Mouse (Mus musculus) neural tube, embryonic 10.5 days (tissue): ENCODE measurements around the gene Cfap46.

ENCODE experiments used
- DNase-seq: peaks from one replicate; pipeline ENCODE4 v3.0.0-alpha.2; 2017; ENCODE audit warnings: low spot score; ENCODE audit errors: extremely low spot score

The Cfap46 gene

DNA sequence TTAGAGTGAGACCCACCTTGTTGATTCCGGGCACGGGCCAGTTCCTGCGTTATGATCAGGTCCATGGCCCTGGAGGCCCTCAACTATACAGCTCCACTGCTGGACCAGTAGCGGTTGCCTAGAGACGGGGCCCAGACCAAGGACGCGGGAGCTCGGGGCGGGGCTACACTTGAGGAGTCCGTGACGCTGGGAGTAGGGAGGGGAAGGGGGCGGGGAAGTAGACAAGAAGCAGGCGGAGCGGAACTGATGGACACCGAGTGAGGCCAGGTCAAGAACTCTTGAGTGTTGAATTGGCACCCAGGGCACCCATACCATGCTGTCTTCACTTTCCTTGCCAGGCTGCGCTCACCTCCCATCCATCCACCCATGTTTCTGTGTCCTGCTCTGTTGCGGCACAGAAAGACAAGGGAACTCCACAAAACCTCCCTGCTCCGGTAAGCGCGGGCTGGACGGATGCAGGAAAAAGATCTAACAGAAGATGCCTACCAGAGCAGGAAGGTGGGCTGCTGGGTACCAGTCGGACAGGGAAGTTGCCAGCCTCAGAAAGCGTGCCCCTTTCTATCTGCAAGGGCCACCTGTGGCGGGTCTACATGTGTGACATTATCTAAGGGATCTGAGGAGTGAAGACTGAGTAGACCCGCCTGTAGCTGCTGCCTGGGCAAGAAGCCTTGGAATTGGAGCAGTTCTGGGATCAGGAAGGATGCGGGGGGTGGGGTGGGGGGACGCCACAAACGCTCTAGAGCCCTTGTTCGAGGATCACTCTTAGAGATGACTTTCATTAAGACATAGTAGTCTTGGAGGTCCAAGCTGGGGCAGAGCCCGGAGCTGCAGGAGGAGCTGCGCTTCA, at the start of gene Cfap46:
Cfap46 (minus strand) TSS at position 112 of the 847 bp plus-strand sequence.
- peak; percentile 84 for DNase-seq

DNA sequence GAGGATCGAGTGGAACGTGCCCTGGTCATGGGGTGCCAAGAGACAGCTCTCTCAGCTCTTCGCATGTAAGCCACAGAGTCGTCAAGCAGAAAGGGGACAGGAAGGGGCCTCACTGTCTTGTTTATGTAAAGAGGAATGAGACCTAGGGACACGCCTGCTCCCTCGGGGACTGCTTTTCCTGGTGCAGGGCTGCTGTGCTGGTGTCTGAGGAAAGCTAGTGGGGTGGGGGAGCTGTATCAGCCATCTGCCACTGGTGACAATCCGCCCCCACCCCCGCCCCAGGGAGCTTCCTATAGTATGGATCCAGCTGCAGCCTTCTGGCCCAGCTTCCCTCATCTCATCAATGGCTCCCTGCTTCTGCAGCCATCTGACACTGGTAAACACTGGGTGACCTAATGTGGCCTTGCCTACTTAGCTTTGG, 47.7 kb upstream of the Cfap46 start:
- peak; percentile 17 for DNase-seq

DNA sequence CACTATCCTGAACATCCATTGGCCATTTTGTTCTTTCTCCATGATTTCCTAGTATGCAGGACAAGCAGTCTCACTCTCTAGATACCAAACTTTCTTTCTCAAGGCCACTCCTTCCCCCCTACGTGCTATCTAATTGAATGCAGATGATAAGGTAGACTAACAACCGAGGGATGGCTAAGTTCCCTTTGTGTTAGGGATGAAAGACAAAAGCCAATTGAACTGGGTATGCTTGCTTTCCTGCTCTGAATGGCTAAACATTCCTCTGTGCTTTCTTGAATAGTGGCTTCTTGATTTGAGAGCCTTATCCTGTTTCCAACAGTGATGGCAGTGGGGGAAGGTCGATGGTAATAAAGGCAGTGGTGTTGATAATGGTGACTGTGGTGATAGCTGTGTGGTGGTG, 43.5 kb upstream of the Cfap46 start:
- no peak for DNase-seq

DNA sequence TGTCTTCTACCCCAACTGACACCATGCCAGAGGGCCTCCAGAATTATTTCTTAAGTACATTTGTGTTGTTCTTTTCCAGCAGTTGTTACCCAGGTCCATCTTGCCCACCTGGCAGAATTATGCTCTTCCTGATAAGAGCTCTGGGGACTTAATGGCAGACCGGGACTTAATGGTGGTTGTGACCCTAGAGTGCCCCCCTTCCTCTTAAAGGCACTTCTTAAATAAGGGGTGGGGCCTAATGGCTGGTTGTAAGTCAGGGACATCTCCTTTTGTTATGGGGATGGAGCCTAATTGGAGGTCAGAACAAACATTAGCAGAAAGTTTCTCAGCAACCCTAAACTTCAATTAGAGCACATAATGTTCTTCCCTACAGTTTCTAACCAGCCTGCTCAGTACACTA, 42.0 kb upstream of the Cfap46 start:
- no peak for DNase-seq

DNA sequence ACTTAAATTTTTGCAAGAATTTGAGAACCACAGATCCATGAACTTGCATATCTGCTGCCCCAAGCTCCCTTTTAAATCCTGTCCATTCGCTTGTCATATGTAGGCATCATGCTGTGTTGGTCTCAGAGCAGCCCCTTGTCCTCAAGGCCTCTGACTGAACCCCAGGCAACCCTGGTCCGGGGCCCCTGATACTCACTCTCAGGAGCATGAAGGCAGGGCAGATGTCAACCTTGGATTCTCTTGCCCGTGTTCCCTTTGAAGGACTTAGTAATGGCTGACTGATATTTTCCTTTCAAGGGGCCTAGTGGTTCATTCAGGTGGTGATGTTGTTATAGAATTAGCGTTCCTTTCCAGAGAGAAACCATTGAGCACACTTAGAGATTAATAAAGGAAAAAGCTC, 40.4 kb upstream of the Cfap46 start:
- no peak for DNase-seq

DNA sequence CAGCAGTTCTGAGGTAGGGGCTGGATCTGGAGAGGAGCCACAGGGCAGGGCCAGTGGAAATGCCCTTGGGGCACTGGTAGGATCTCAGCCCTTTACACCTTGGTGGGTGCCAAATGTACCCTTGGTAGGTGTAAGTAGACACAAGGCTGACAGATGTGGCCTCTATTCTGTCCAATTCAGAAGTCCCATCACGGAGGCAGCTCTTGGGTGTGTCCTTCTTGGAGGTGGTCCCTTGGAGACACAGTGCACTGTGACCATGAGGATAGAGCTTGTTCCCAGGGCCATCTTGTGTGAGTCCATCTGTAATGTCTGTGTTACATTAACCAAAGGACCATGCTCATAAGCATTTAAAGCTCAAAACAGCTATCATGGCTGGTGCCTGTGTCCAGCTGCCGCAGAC, 37.6 kb upstream of the Cfap46 start:
- DNase-seq = no peak

DNA sequence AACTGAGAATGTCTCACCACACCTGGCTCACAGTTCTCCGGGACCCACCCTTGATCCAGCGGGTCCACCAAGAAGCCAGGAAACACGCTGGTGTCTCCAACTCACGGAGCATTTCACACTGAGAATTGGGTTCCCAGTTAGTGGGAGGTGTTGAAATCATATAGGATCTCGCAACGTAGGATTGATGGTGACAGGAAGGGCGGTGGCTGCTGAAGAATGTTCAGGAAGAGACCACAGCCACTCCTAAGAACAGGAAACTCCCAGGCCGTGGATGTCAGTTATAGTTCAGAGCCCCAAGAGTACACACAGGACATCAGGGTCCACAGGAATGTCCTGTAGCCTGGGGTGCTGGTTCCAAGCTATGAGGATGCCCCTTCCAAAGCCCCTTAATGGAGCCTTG, 34.2 kb upstream of the Cfap46 start:
- no peak for DNase-seq

DNA sequence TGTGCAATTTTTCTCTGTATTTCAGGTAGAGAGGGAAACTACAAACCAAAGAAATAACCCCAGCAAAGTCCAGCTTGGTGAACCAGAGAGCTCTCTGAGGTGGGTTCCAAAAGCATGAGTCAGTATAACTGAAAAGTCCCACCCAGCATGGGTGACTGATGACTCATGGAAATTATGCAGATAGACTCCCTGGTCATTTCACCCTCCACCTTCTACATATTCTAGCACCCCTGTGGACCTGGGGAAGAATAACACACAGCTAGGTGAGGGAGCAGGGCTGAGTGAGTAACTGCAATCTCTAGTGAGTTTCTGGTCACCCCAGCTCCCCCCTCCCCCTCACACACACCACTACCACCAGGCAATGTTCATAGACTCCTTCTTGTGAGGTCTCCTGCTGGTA, 28.2 kb upstream of the Cfap46 start:
- DNase-seq = no peak

DNA sequence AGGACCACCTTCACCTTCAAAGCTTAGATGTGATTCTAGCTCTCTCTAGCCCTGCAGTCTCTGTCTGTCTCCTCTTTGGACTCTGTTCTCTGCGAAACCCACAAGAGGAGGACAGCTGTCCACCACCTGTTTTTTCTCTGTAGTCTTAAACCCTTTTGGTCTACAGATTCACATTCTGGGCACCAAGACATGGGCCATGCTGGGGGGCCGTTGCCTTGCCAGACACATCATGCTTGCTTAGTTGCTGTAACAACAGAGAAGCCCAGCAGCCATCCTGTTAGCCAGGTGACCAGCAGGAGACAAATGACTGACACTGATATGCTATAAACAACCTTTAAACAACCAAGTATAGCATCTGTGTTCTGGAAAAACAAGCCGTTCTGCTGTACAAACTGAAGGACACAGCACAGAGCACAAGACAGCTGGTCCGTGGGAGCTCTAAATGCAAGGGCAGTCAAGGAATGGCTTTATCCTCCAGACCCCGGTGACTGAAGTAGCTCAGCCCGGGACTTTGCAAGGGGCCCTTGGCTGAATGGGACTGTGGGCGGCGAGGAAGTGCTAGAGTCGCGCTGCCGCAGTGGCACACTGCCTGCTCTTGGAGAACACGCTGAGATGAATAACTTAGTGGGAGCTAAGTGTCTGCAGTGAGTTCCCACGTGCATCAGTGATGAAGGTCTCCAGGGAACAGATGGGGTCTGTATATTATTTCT, 22.9 kb upstream of the Cfap46 start:
- no peak for DNase-seq

DNA sequence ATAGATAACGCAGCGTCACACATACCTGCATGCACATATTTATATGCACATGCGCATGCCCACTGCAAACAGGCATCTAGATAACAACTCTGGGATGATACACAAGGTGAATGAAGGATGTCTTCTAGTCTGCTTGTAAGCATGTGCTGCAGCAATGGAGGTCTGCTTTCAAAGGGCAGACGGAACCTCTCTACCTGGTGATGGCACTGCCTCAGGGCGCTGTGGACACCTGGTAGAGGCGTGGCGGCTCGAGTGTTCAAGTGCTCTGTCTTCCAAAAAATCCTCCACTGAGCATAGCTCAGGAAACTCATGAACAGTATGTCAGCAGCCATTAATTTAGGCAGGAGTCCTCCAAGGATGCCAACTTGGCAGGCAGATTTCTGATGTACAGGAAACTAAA, 22.2 kb upstream of the Cfap46 start:
- no peak for DNase-seq

DNA sequence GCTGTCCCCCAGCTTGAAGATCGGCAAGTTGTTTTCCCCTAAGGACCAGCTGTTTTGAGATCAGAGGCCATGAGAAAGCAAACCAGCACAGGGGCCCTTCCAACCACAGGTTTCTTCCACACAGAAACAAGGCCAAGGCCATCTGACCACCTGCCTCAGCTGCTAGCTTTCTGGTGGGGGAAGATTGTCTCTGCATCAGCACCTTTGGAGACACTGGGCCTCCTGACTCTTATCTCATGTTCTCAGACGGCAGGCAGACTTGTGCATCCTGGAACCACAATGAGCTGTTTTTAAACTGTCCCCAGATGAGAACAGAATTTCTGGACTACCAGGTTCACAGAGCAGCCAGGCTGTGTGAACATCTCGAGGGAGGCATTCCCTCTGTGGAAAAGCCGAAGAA, 21.5 kb upstream of the Cfap46 start:
- no peak for DNase-seq

DNA sequence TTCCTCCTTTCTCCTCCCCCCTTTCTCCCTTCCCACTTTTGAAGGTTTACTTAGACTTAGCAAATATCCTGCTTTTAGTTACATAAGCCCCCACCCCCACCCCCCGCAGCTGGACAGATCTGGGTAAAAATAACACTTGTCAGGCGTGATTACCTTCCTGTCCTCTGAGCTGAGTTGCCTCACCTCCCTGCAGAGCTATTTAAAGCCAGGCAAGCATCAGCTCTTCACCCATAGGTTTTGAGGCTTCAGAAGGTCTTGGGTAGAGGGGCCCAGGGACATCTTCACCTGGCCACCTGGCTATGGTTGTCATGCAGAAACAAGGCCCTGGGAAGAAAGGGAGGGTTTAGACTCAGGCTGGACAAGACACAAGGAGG, 20.2 kb upstream of the Cfap46 start:
- no peak for DNase-seq

DNA sequence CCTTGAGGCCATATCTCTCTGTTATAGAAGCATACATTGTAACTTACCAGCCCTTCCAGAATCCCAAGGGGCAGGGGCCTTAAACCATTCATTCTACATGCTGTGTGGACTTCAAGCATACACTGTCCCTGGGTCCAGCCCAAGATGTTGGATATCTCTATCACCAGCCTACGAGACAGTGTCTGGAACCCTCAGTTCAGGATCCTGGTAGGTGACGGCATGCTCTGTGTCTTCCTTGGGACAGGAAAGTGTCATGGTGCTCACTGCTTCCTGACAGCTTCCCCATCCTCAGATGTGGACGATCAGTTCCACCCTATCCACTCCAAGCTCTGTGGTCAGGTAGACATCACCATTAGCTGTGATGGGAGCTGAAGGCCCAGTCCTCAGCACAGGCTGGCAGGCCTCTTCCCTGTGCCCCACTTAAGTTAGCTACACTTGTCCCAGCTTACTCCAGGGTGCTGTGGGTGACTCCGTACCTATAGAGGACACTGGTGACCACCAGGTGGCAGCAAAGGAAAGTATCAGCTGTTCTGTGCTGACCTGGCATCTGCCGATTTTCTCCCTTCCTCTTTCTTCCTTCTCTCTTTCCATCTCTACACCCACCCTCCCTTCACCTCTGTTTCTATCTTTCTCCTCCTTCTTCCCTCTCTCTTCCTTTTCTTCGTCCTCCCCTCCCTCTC, 19.7 kb upstream of the Cfap46 start:
- peak; percentile 78 for DNase-seq

DNA sequence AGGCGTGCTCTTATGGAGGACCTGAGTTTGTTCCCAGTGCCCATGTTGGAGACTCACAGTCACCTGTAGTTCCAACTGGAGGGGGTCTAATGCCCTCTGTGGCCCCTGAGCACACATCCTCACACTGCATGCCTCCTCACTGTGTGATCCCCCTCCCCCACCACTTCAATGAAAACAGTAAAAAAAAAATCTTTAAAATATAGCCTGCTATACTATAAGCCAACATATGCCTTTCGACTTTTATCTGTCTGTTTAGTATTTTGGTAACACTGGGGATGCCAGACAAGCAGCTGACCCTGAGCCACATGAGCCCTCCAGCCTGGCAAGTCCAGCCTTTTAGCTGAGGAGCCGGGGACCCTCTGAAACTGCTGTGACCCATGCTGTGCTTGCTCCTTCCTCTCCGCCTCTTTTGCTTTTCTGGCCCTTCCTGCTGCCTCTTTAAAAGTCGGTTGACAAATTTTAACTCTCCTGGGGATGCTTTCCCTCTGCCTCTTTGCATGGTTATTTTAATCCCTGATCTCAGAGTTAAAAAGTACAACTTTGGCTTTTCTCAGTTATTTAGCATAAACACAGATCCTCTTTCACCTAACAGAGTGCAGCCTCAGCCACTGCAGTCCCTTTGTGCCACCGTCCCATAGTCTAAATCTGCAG, 18.2 kb upstream of the Cfap46 start:
- DNase-seq = no peak

DNA sequence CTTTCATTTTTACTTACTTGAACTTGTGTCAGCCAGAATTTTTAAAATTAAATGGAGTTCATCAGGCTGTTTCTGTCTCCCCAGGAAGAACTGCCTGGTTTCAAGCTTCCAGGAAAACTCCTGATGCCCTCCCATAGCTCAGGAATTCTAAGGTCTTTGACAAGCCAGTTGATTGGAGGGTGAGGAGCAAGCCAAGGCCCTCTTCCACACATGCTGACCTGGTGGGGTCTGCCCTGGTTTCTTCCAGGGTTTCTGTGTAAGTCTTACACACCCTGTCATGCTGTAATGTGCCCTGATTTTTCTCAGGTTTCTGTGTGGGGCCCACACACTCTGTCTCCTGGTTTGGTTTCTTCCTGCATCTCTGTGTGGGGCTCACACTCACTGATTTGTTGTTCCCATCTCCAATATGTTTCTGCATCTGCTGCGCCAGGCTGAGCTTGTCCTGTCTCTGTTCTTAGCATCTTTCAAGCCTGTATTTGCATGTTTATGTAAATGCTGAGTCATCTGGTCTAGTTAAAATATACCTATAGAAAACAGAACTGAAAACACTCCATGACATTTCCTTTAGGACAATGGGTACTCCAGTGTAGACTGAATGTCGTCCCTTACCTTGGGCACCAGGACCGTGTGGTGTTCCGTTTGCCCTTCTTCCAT, 9.2 kb upstream of the Cfap46 start:
- DNase-seq = no peak

DNA sequence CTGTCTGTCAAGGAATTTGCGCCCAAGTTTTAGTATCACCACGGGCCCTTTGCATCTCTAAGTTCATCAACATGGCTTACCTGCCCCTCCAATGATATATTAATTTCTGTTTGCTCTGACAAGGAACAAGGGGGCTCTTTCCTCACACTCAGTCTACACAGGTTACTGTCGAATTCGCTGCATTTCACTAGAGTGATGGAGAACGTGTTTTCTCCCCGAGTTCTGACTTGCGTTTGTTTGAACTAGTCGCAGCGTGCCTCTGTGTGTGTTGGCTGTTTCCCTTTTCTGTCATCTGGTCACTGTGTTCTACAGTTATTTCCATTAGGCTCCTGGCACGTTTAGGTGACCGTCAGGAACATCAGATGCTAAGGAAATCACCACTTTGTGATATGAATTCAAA, 8.6 kb upstream of the Cfap46 start:
- DNase-seq = no peak

DNA sequence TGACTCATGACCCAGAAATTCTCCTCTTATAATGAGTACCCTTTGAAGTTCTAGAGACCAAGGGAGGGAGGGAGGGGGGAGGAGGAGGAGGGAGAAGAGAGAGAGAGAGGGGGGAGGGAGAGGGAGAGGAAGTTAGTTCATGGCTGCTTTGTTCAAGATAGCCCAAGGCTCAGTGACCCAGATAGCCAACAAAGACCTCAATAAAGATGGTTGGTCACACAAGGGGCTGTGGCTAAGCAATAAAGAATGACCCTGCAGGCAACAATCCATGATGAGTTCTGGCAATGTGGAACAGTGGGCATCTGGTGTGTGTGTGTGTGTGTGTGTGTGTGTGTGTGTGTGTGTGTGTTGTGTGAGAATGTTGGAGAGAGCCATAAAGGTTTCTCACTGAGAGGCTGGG, 1.7 kb upstream of the Cfap46 start:
- peak; percentile 20 for DNase-seq

DNA sequence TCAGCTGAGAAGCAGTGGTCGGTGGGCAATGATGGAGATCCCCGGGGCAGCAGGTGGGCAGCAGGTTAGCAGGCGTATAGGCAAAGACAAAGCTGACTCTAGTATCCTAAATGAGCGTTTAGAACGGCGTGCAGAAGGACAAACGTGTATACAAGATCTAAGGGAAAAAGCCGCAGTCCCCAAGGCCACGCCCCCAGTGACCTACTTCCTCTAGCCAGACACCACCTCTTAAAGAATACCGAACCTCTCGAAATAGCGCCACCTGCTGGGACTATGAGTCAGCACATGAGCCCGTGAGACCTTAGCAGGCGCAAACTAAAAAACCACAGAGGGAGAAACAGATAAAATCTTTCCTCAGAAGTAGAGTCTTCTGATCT, 924 bp upstream of the Cfap46 start:
- peak; percentile 89 for DNase-seq

DNA sequence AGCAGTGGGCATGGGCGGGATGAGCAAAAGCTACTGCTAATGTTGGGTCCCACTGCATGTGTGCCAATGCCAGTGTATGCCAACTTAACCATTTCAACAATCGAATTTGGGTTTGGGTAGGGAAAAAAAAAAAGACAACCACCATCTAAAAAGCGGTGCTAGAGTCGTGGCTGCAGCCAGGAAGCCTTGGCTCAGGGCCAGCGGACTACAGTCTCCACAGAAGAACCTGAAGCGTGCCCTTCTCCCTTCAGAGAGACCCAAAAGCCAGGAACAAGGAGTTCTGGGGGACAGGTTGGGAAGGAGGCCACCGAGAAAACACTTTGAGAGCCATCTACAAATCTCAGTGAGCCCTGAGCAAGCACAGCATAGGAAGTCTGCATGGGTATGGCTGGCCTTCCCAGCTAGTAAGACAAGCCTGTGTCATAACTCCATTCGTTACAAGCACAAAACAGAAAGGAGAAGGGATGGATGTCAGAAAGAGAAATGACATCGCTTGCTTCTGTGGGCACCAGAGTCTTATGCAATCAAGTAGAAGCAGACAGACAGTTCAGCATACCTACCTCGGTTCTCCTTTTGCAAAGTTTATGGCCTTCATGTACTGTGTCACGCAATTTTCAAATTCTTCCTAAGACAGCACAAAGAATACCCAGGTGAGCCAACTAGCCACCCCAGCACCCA, 1.6 kb downstream of the Cfap46 start:
- no peak for DNase-seq

DNA sequence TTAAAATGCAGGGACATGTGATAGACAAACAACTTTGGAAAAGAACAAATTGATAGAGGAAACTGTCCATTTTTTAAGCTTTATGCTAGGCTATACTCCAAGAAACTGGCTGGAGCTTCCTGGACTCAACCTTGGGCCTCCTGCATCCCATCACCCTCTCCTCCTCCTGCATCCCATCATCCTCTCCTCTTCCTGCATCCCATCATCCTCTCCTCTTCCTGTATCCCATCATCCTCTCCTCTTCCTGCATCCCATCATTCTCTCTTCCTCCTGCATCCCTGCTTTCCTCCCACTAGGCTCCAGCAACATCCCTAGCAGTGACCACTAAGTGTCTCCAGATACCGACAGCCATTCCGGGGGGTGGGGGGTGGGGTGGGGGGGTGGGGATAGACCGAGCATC, 7.2 kb downstream of the Cfap46 start:
- no peak for DNase-seq

DNA sequence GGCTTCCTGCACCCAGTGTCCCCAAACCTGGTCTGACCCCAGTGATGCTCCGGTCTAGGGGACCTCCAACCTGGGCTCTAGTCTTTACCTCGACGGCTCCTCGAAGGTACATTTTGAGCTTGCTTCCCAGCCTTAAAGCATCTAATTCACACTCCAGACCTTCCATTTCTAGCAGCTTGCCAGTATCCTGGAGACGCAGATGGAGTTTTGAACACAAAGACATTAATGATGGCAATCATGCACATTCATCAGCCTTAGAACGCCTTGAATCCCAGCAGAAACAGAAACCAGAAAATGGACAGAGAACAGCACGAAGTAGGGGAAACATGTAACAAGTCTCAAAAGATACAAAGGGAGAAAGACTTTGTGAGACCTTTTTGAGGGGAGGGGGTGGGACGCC, 16.7 kb downstream of the Cfap46 start:
- DNase-seq = no peak
